In the genomic region with DNA sequence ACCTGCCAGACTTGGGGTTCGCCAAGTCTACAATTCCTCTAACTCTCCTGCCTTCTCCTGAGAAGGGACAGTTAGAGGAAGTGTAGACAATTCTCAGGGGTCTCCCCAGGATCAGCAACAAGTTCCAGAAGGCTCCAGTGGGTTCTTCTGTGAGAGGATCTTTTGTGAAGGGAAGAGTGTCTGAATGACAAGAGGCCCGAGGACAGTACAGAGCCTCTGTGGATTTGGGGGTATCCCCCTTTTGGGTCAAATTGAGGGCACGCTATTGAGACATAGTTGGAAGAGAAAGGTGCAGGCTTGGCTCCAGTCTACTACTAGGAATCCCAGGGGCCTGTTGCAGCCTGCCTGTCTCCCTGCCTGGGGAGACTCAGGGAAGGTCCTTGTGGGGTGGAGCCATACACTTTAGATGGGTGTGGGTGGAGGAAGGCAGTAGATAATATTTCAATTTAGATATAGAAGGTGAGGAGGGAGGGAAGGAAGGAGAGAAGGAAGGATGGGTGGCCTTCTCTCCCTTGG, we compare ENCODE assay signal across 20 mouse cellular contexts. TPM values are rescaled to one million over a fixed set of nuclear protein-coding genes. Genes with fewer than 3 reads are reported as not detected.
DNase-seq lines count a peak whose midpoint lies in the region; ATAC-seq lines count a peak whose summit lies in the region.
"Had no signal": no experiment of that assay in that cellular context is flagged by ENCODE, and none has a peak within 500 bp of the region (broad histone marks: within the 10 kb centered on the region; RNA-seq: fewer than 3 reads in every experiment).

No protein-coding gene starts in this region.

- H3K27me3 ChIP-seq in embryonic facial prominence, embryonic 14.5 days (replicated peaks; ENCODE audit: control insufficient read depth, insufficient read depth, low read length): no peaks in the 10 kb centered on the region
- H3K27me3 ChIP-seq in embryonic facial prominence, embryonic 10.5 days (replicated peaks; ENCODE audit: low read depth, poor library complexity, severe bottlenecking): 0 out of 2 replicates have a peak, but pooled peaks cover under 1% of the 10 kb centered on the region
- H3K27me3 ChIP-seq in kidney, embryonic 16.5 days (ENCODE audit: insufficient read depth, low read length): no peaks in the 10 kb centered on the region
- no peaks in the 10 kb centered on the region for H3K27me3 ChIP-seq in stomach, embryonic 15.5 days (replicated peaks)
- H3K27me3 ChIP-seq: forebrain, embryonic 15.5 days; hindbrain, embryonic 15.5 days; midbrain, embryonic 12.5 days had no signal

- WGBS in embryonic facial prominence, embryonic 14.5 days: 74% methylated on average over 3 of the region's 3 CpGs
- WGBS in embryonic facial prominence, embryonic 10.5 days: 87% methylated on average over 3 of the region's 3 CpGs
- WGBS in kidney, embryonic 16.5 days: 92% methylated on average over 3 of the region's 3 CpGs
- WGBS in stomach, embryonic 15.5 days: 80% methylated on average over 3 of the region's 3 CpGs

- no peak overlapping the region for H3K4me3 ChIP-seq in embryonic facial prominence, embryonic 14.5 days (ENCODE audit: low read depth, low read length)
- H3K4me3 ChIP-seq in embryonic facial prominence, embryonic 10.5 days: no peak overlapping the region
- H3K4me3 ChIP-seq in kidney, embryonic 16.5 days (ENCODE audit: low read length): no peak overlapping the region
- no peak overlapping the region for H3K4me3 ChIP-seq in brown adipose tissue, adult 24 weeks (ENCODE audit: insufficient read depth, low read depth, low read length)
- no peak overlapping the region for H3K4me3 ChIP-seq in stomach, embryonic 15.5 days (replicated peaks)
- H3K4me3 ChIP-seq: forebrain, embryonic 15.5 days; hindbrain, embryonic 15.5 days; layer of hippocampus, adult 2 months; liver, embryonic 13.5 days; midbrain, embryonic 12.5 days had no signal

- 0 out of 2 replicates have a peak, but pooled peaks have one; percentile 48 for ATAC-seq in embryonic facial prominence, embryonic 14.5 days (ENCODE audit: low read depth)
- no peak for ATAC-seq in kidney, embryonic 16.5 days (ENCODE audit: low FRiP score, low TSS enrichment)
- ATAC-seq in stomach, embryonic 15.5 days (ENCODE audit: insufficient read depth, low FRiP score, low read depth): no peak
- ATAC-seq: forebrain, embryonic 15.5 days had no signal

- peak; percentile 68 for DNase-seq in embryonic facial prominence, embryonic 14.5 days (ENCODE audit: low spot score)
- no peak for DNase-seq in embryonic facial prominence, embryonic 10.5 days (ENCODE audit: low spot score)
- no peak for DNase-seq in kidney, postnatal 10 days
- no peak for DNase-seq in thymus, postnatal 4 days
- DNase-seq: adrenal gland, postnatal 10 days; cerebellum, adult 8-10 months; cerebellum, postnatal 36 days; embryo, embryonic 11 days; gastrocnemius, postnatal 14 days; liver, embryonic 13.5 days; lung, adult 2 months; lung, postnatal 14 days; thymus, adult 18-20 months had no signal

- H3K4me1 ChIP-seq in embryonic facial prominence, embryonic 14.5 days (ENCODE audit: control insufficient read depth, insufficient read depth, low read length): peaks cover 5% of the 10 kb centered on the region; the same call in 1 of the 2 replicates
- peaks cover 30% of the 10 kb centered on the region for H3K4me1 ChIP-seq in embryonic facial prominence, embryonic 10.5 days
- peaks cover 74% of the 10 kb centered on the region for H3K4me1 ChIP-seq in kidney, embryonic 16.5 days (ENCODE audit: insufficient read depth, low read length)
- peaks cover 35% of the 10 kb centered on the region for H3K4me1 ChIP-seq in brown adipose tissue, adult 24 weeks (ENCODE audit: control insufficient read depth, insufficient read depth, insufficient read length, low read length)
- H3K4me1 ChIP-seq in stomach, embryonic 15.5 days: peaks cover 50% of the 10 kb centered on the region
- H3K4me1 ChIP-seq: forebrain, embryonic 15.5 days had no signal

- H3K4me2 ChIP-seq in embryonic facial prominence, embryonic 14.5 days (ENCODE audit: low read depth, low read length): no peak overlapping the region
- no peak overlapping the region for H3K4me2 ChIP-seq in kidney, embryonic 16.5 days (replicated peaks; ENCODE audit: low read depth, low read length)
- peak overlapping the region; percentile 2; the same call in 1 of the 2 replicates for H3K4me2 ChIP-seq in stomach, embryonic 15.5 days
- H3K4me2 ChIP-seq: forebrain, embryonic 15.5 days; hindbrain, embryonic 15.5 days; liver, embryonic 13.5 days; midbrain, embryonic 12.5 days had no signal

- H3K27ac ChIP-seq in embryonic facial prominence, embryonic 14.5 days (replicated peaks; ENCODE audit: low read depth, low read length): no peak overlapping the region
- no peak overlapping the region for H3K27ac ChIP-seq in embryonic facial prominence, embryonic 10.5 days (replicated peaks)
- peak overlapping the region; percentile 86; the same call in 1 of the 2 replicates for H3K27ac ChIP-seq in kidney, embryonic 16.5 days (ENCODE audit: low read length)
- peak overlapping the region; percentile 54 for H3K27ac ChIP-seq in brown adipose tissue, adult 24 weeks (replicated peaks; ENCODE audit: low read depth, low read length)
- H3K27ac ChIP-seq in stomach, embryonic 15.5 days: peak overlapping the region; percentile 35; the same call in 1 of the 2 replicates
- H3K27ac ChIP-seq: forebrain, embryonic 15.5 days; hindbrain, embryonic 15.5 days; layer of hippocampus, adult 2 months; liver, embryonic 13.5 days; midbrain, embryonic 12.5 days had no signal

- H3K36me3 ChIP-seq in embryonic facial prominence, embryonic 14.5 days (ENCODE audit: control insufficient read depth, insufficient read depth, low read length): peaks cover under 1% of the 10 kb centered on the region; the same call in 1 of the 2 replicates
- peaks cover under 1% of the 10 kb centered on the region; the same call in 1 of the 2 replicates for H3K36me3 ChIP-seq in embryonic facial prominence, embryonic 10.5 days (replicated peaks)
- H3K36me3 ChIP-seq in kidney, embryonic 16.5 days (ENCODE audit: insufficient read depth, low read length): peaks cover under 1% of the 10 kb centered on the region; the same call in 1 of the 2 replicates
- no peaks in the 10 kb centered on the region for H3K36me3 ChIP-seq in stomach, embryonic 15.5 days
- H3K36me3 ChIP-seq: forebrain, embryonic 15.5 days; hindbrain, embryonic 15.5 days; midbrain, embryonic 12.5 days had no signal

- no peaks in the 10 kb centered on the region for H3K9me3 ChIP-seq in embryonic facial prominence, embryonic 14.5 days (ENCODE audit: control insufficient read depth, low read length)
- H3K9me3 ChIP-seq in embryonic facial prominence, embryonic 10.5 days: no peaks in the 10 kb centered on the region
- no peaks in the 10 kb centered on the region for H3K9me3 ChIP-seq in kidney, embryonic 16.5 days (ENCODE audit: low read length)
- no peaks in the 10 kb centered on the region for H3K9me3 ChIP-seq in stomach, embryonic 15.5 days
- H3K9me3 ChIP-seq: forebrain, embryonic 15.5 days; hindbrain, embryonic 15.5 days; liver, embryonic 13.5 days; midbrain, embryonic 12.5 days had no signal

- H3K9ac ChIP-seq in embryonic facial prominence, embryonic 14.5 days (ENCODE audit: low read depth, low read length): no peak overlapping the region
- no peak overlapping the region for H3K9ac ChIP-seq in kidney, embryonic 16.5 days (replicated peaks; ENCODE audit: low read length)
- no peak overlapping the region for H3K9ac ChIP-seq in stomach, embryonic 15.5 days
- H3K9ac ChIP-seq: forebrain, embryonic 15.5 days; hindbrain, embryonic 15.5 days; liver, embryonic 13.5 days; midbrain, embryonic 12.5 days had no signal

RNA-seq across cellular contexts. Expression of gene Plekhg3, which starts 24.2 kb away (rescaled TPM):
- 6.3 and 7.3 TPM in 2 replicates for polyA plus RNA-seq in embryonic facial prominence, embryonic 14.5 days (2014; fragmentation: Nextera tagmentation; extraction: Ambion mirVana)
- 3.3 and 3.9 TPM in 2 replicates for polyA plus RNA-seq in embryonic facial prominence, embryonic 10.5 days (2016; fragmentation: Nextera tagmentation; extraction: Ambion mirVana)
- 23.0 and 24.8 TPM in 2 replicates for polyA plus RNA-seq in kidney, embryonic 16.5 days (2015; fragmentation: Nextera tagmentation; extraction: Ambion mirVana)
- 6.3 and 6.5 TPM in 2 replicates for polyA plus RNA-seq in brown adipose tissue, adult 24 weeks (2012; ENCODE audit: insufficient read depth, insufficient read length, missing spikeins)
- 11.5 and 13.9 TPM in 2 replicates for polyA plus RNA-seq in stomach, embryonic 15.5 days (2015; fragmentation: Nextera tagmentation; extraction: Ambion mirVana)

Comparison
In these comparisons a context has a peak if more than half of its experiments do, and no peak if none do; other contexts are left out.
1. H3K27ac ChIP-seq: peak in kidney, embryonic 16.5 days (single experiment), brown adipose tissue, adult 24 weeks (single experiment) and stomach, embryonic 15.5 days (single experiment); none in embryonic facial prominence, embryonic 14.5 days (single experiment) and embryonic facial prominence, embryonic 10.5 days (single experiment).